Comparison of ENCODE assay signal across 16 mouse cellular contexts in genomic region chr10:95117731-95118212, GRCm38 (mm10).
DNase-seq lines count a peak whose midpoint lies in the region; ATAC-seq lines count a peak whose summit lies in the region.
"Had no signal": no experiment of that assay in that cellular context is flagged by ENCODE, and none has a peak within 500 bp of the region (broad histone marks: within the 10 kb centered on the region; RNA-seq: fewer than 3 reads in every experiment).

No protein-coding gene starts in this region.

- no peak for ATAC-seq in embryonic facial prominence, embryonic 12.5 days (ENCODE audit: insufficient number of reproducible peaks, insufficient read depth, low FRiP score, low TSS enrichment)
- no peak for ATAC-seq in heart, embryonic 14.5 days (ENCODE audit: insufficient number of reproducible peaks, insufficient read depth, low FRiP score, low read depth)
- ATAC-seq in lung, embryonic 15.5 days (ENCODE audit: borderline replicate concordance, extremely low read depth, low FRiP score, low TSS enrichment): no peak; the same call in 1 of the 2 replicates
- peak; percentile 15; the same call in 1 of the 2 replicates for ATAC-seq in megakaryocyte-erythroid progenitor cell, adult 5-6 weeks (replicated peaks; ENCODE audit: low FRiP score, low TSS enrichment, poor library complexity, severe bottlenecking)

- 72% methylated on average over 3 of the region's 3 CpGs for WGBS in embryonic facial prominence, embryonic 12.5 days
- 80% methylated on average over 3 of the region's 3 CpGs for WGBS in embryonic facial prominence, embryonic 10.5 days
- 8% methylated on average over 3 of the region's 3 CpGs for WGBS in heart, embryonic 14.5 days
- WGBS in lung, embryonic 15.5 days: 23% methylated on average over 3 of the region's 3 CpGs

- no peak overlapping the region for H3K4me3 ChIP-seq in embryonic facial prominence, embryonic 12.5 days
- H3K4me3 ChIP-seq in embryonic facial prominence, embryonic 10.5 days: no peak overlapping the region
- no peak overlapping the region for H3K4me3 ChIP-seq in heart, embryonic 14.5 days (ENCODE audit: control insufficient read depth in 1 of 2, insufficient read depth in 1 of 2, low read depth in 1 of 2, low read length in 2 of 2)
- H3K4me3 ChIP-seq in lung, embryonic 15.5 days: no peak overlapping the region
- H3K4me3 ChIP-seq: erythroblast, embryonic 14.5 days; myocyte had no signal

- H3K4me1 ChIP-seq in embryonic facial prominence, embryonic 12.5 days: no peaks in the 10 kb centered on the region; the same call in 1 of the 2 replicates
- H3K4me1 ChIP-seq in embryonic facial prominence, embryonic 10.5 days: peaks cover 6% of the 10 kb centered on the region; the same call in 1 of the 2 replicates
- peaks cover 19 to 32% of the 10 kb centered on the region in 2 experiments for H3K4me1 ChIP-seq in heart, embryonic 14.5 days (ENCODE audit: control insufficient read depth in 2 of 2, insufficient read depth in 2 of 2, low read length in 2 of 2)
- peaks cover 38% of the 10 kb centered on the region for H3K4me1 ChIP-seq in lung, embryonic 15.5 days

- no peaks in the 10 kb centered on the region for H3K36me3 ChIP-seq in embryonic facial prominence, embryonic 12.5 days
- no peaks in the 10 kb centered on the region for H3K36me3 ChIP-seq in embryonic facial prominence, embryonic 10.5 days (replicated peaks)
- no peaks in the 10 kb centered on the region for H3K36me3 ChIP-seq in heart, embryonic 14.5 days (ENCODE audit: control insufficient read depth, insufficient read depth, low read length)
- H3K36me3 ChIP-seq in lung, embryonic 15.5 days: no peaks in the 10 kb centered on the region

- no peak overlapping the region for H3K9ac ChIP-seq in embryonic facial prominence, embryonic 12.5 days
- H3K9ac ChIP-seq in heart, embryonic 14.5 days (ENCODE audit: low read length): no peak overlapping the region; the same call in 1 of the 2 replicates
- no peak overlapping the region for H3K9ac ChIP-seq in lung, embryonic 15.5 days
- H3K9ac ChIP-seq: liver, postnatal 0 days had no signal

- no peak for DNase-seq in embryonic facial prominence, embryonic 10.5 days (ENCODE audit: low spot score)
- no peak for DNase-seq in heart, adult 8-10 months (ENCODE audit: low spot score)
- DNase-seq in lung, adult 18-20 months: no peak
- no peak for DNase-seq in spleen, postnatal 10 days (ENCODE audit: low spot score in 2 of 2)
- DNase-seq: cerebellum, adult 18-20 months; gastrocnemius, postnatal 10 days; liver, postnatal 0 days had no signal

- H3K9me3 ChIP-seq in embryonic facial prominence, embryonic 12.5 days: no peaks in the 10 kb centered on the region
- no peaks in the 10 kb centered on the region for H3K9me3 ChIP-seq in embryonic facial prominence, embryonic 10.5 days
- no peaks in the 10 kb centered on the region for H3K9me3 ChIP-seq in heart, embryonic 14.5 days (ENCODE audit: control insufficient read depth, low read length)
- H3K9me3 ChIP-seq in lung, embryonic 15.5 days: no peaks in the 10 kb centered on the region

- H3K27me3 ChIP-seq in embryonic facial prominence, embryonic 12.5 days: no peaks in the 10 kb centered on the region
- no peaks in the 10 kb centered on the region for H3K27me3 ChIP-seq in embryonic facial prominence, embryonic 10.5 days (replicated peaks; ENCODE audit: low read depth, poor library complexity, severe bottlenecking)
- no peaks in the 10 kb centered on the region for H3K27me3 ChIP-seq in heart, embryonic 14.5 days (ENCODE audit: control insufficient read depth, insufficient read depth, low read length)
- no peaks in the 10 kb centered on the region for H3K27me3 ChIP-seq in lung, embryonic 15.5 days
- H3K27me3 ChIP-seq: CH12.LX had no signal

- no peak overlapping the region for H3K4me2 ChIP-seq in embryonic facial prominence, embryonic 12.5 days (replicated peaks)
- peak overlapping the region; percentile 21; the same call in 1 of the 2 replicates for H3K4me2 ChIP-seq in heart, embryonic 14.5 days (ENCODE audit: low read length)
- no peak overlapping the region for H3K4me2 ChIP-seq in lung, embryonic 15.5 days
- H3K4me2 ChIP-seq: midbrain, embryonic 11.5 days had no signal

- H3K27ac ChIP-seq in embryonic facial prominence, embryonic 12.5 days: 0 out of 2 replicates have a peak overlapping the region, but pooled peaks have one; percentile 30
- H3K27ac ChIP-seq in embryonic facial prominence, embryonic 10.5 days (replicated peaks): no peak overlapping the region
- H3K27ac ChIP-seq in heart, embryonic 14.5 days (replicated peaks in 1 of 2; ENCODE audit: control insufficient read depth in 1 of 2, insufficient read depth in 1 of 2, low read depth in 2 of 2, low read length in 2 of 2): peak overlapping the region; percentile 72 to 81
- H3K27ac ChIP-seq in lung, embryonic 15.5 days: peak overlapping the region; percentile 77
- H3K27ac ChIP-seq: kidney, postnatal 0 days had no signal
